Mouse (Mus musculus) heart, embryonic 16.5 days (tissue): ENCODE measurements around the gene Phpt1. TPM values are rescaled to one million over a fixed set of nuclear protein-coding genes. Genes with fewer than 3 reads are reported as not detected.

Source experiments
- ATAC-seq: fragments of 200-750 bp; cut with Nextera tagmentation; replicated peaks from 2 replicates; pipeline ENCODE4 v1.8.0; 2017; ENCODE audit warnings: moderate number of reproducible peaks; ENCODE audit not compliant: insufficient read depth, low FRiP score; ENCODE audit errors: extremely low read depth
- H3K27ac ChIP-seq: fragments of 300-500 bp; sonication (generic); 2 replicates; pipeline ENCODE4 v1.5.1; 2014; ENCODE audit warnings: mild to moderate bottlenecking, low read length, control low read depth, moderate library complexity
- H3K27me3 ChIP-seq: fragments of 300-500 bp; sonication (generic); 2 replicates; pipeline ENCODE4 v1.6.1; 2014; ENCODE audit warnings: low read length, mixed read lengths; ENCODE audit not compliant: control insufficient read depth, insufficient read depth
- H3K36me3 ChIP-seq: fragments of 300-500 bp; sonication (generic); 2 replicates; pipeline ENCODE4 v1.6.1; 2014; ENCODE audit not compliant: control insufficient read depth, insufficient read depth
- H3K4me1 ChIP-seq: fragments of 300-500 bp; sonication (generic); 2 replicates; pipeline ENCODE4 v1.6.1; 2014; ENCODE audit warnings: low read length, mixed read lengths; ENCODE audit not compliant: control insufficient read depth, insufficient read depth
- H3K4me2 ChIP-seq: fragments of 300-500 bp; sonication (generic); 2 replicates; pipeline ENCODE4 v1.6.1; 2014; ENCODE audit warnings: low read depth, mild to moderate bottlenecking, control low read depth, low read length
- H3K4me3 ChIP-seq: fragments of 300-500 bp; sonication (generic); 2 replicates; pipeline ENCODE4 v1.5.1; 2014; ENCODE audit warnings: mild to moderate bottlenecking, control low read depth, low read length
- H3K9ac ChIP-seq: fragments of 300-500 bp; sonication (generic); 2 replicates; pipeline ENCODE4 v1.6.1; 2014; ENCODE audit warnings: low read length, control low read depth
- H3K9me3 ChIP-seq: fragments of 300-500 bp; sonication (generic); replicated peaks from 2 replicates; pipeline ENCODE4 v1.6.1; 2016; ENCODE audit warnings: low read length; ENCODE audit not compliant: control insufficient read depth
- whole genome bisulfite sequencing: fragments of 180-500 bp; shearing (Covaris S2); extraction: QIAGEN DNeasy Blood & Tissue Kit; methylation state at CpG from one replicate; pipeline ENCODE4 v1.1.7; 2014; 5-methylcytosine and 5-hydroxymethylcytosine counted together
- polyA plus RNA-seq: library from polyadenylated mRNA; unstranded; fragments of >200 nt; fragmentation: Nextera tagmentation; extraction: Ambion mirVana; gene quantifications from 2 replicates; pipeline ENCODE4 v1.2.1, GENCODE M21; 2015

The Phpt1 gene
- polyA plus RNA-seq, 1 experiment from 2014 or later, result 180 TPM

DNA sequence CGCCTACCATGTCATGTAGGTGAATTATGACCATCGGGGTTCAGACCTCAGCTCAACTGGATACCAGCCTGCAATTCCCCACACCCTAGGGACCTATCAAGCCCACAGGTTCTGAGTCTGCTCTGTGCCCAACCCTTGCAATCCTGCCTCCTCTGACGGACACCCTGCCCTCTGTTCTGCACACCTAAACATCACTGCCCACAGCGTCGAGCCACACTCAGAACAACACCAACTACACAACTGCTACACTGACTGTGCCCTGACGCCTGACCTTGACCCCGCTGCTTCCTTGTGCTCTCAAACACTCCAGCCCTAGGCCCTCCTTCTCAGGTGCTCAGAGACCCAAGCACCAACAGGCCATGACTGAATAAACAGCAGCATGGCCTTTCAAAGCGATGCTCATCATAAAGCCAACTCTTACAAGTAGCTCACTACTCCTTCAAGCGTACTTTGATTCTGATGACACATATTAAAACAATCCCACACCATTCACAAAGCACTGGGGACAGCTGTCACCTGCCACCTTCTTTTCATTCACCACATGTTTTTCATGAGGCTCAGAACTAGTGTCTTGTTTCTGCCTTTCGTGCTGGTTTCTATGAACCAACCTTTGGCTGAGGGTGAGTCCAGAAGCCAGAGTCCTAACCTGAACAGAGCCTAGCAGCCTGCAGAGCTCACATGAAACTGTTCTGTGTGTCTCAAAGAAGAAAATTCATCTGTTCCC, 33.2 kb downstream of the Phpt1 start:
- no peak overlapping the region for H3K4me2 ChIP-seq
- no peaks in the 10 kb centered on the region for H3K27me3 ChIP-seq
- H3K4me3 ChIP-seq, result no peak overlapping the region
- H3K36me3 ChIP-seq, result peaks cover 10% of the 10 kb centered on the region
- no peak for ATAC-seq
- no peak overlapping the region for H3K27ac ChIP-seq
- no peaks in the 10 kb centered on the region for H3K9me3 ChIP-seq
- no peak overlapping the region for H3K9ac ChIP-seq
- peaks cover 4% of the 10 kb centered on the region for H3K4me1 ChIP-seq
- 83% methylated on average over 10 of the region's 10 CpGs for WGBS

DNA sequence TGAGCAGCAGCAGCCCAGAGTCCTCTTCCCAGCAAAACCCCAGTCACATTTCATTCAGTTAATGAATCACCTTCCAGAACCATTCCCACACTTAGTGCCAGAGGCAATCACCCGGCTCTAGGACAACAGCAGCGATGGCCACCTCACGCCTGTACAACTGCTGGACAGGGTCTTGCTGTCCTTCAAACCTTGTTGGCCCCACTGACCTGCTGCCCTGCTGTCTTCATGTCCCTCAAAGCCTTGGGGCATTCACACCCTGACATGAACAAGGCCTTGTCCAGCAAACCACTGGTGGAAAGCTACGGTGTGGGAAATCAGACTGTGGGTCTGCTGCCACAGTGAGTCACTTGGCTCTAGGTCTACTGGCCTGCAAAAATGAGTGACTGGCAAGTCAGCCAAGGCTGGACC, 34.5 kb downstream of the Phpt1 start:
- Histone ChIP-seq H3K9ac (no peak overlapping the region), H3K9me3 (no peaks in the 10 kb centered on the region), H3K4me3 (no peak overlapping the region), H3K27ac (no peak overlapping the region), H3K27me3 (no peaks in the 10 kb centered on the region), H3K4me2 (no peak overlapping the region), H3K4me1 (peaks cover 2% of the 10 kb centered on the region), H3K36me3 (peaks cover 14% of the 10 kb centered on the region)
- no peak for ATAC-seq
- WGBS, result 92% methylated on average over 4 of the region's 4 CpGs

DNA sequence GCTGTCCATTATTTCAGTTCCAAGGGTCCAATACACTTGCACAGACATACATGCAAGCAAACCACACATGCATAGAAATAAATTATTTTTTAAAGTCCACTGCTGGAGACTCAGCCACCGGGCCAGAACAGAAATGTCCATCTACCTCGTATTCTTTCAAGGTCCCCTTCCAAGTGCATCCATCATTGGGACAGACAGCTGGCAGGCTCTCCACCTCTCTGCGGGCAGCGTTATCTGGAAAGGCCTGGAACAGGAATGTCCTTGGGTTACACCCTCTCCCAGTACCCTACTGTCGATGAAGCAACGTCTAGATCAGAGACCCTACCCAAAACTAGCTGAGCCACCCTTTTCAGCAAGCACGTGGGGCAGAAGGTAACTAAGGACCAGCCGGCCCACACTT, 38.5 kb downstream of the Phpt1 start:
- H3K9ac ChIP-seq, result no peak overlapping the region
- H3K4me2 ChIP-seq, result no peak overlapping the region
- no peak overlapping the region for H3K4me3 ChIP-seq
- H3K9me3 ChIP-seq, result no peaks in the 10 kb centered on the region
- ATAC-seq, result no peak
- 53% methylated on average over 8 of the region's 8 CpGs for whole genome bisulfite sequencing
- H3K27me3 ChIP-seq, result no peaks in the 10 kb centered on the region
- peaks cover 4% of the 10 kb centered on the region for H3K4me1 ChIP-seq
- peaks cover 20% of the 10 kb centered on the region for H3K36me3 ChIP-seq
- H3K27ac ChIP-seq, result no peak overlapping the region

DNA sequence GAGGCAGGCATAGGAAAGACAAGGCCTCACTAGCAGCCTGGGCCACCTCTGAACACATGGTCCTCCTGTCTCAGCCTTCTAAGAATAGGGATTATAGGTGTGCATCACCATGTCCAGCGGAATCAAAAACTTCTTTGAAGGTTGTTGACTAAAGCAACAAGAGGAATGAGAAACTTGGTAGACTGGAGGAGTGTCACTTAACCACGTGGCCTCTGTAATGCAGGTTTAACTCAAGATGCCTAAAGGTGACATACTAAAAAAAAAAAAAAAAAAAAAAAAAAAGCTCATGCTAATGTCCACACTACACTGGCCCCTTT, 40.2 kb downstream of the Phpt1 start:
- WGBS, result 93% methylated on average over 2 of the region's 2 CpGs
- no peak overlapping the region for H3K27ac ChIP-seq
- H3K4me2 ChIP-seq, result no peak overlapping the region
- no peaks in the 10 kb centered on the region for H3K9me3 ChIP-seq
- H3K4me1 ChIP-seq, result peaks cover 4% of the 10 kb centered on the region
- no peak for ATAC-seq
- H3K36me3 ChIP-seq, result peaks cover 26% of the 10 kb centered on the region
- no peak overlapping the region for H3K9ac ChIP-seq
- no peak overlapping the region for H3K4me3 ChIP-seq
- no peaks in the 10 kb centered on the region for H3K27me3 ChIP-seq

DNA sequence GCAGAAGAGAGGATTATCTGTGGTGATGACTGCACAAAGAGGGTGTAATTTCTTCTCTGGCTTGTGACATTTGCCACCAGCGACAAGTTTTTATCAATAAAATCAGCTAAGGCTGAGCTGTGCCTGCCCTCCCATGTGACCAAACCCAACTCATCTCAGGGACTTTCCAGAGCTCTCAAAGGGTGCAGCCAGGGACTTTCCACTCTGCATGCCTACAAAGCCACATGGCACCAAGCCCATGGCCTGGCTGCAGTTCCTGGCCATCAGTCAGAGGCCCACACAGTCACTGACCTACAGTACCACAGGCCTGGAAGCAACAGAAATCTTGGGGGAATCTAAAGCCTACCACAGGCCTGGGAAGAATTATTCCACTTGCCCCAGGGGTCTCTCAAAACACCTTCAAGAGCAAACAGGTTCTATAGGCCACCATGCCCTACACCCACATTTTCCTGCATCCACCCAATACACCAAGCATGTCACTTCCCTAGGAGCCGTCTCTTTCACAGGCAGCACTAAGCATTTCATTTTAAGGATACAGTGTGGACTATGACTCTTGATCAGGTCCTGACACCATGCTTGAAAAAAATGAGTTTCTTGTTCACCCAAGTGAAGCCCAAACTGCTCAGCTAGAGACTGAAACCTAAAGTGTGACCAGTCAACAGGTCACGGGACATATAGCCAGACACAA, 40.7 kb downstream of the Phpt1 start:
- Histone ChIP-seq H3K9ac (no peak overlapping the region), H3K4me1 (peaks cover 4% of the 10 kb centered on the region), H3K27ac (peak overlapping the region; percentile 70), H3K4me3 (no peak overlapping the region), H3K36me3 (peaks cover 28% of the 10 kb centered on the region), H3K27me3 (no peaks in the 10 kb centered on the region), H3K9me3 (no peaks in the 10 kb centered on the region), H3K4me2 (no peak overlapping the region)
- ATAC-seq, result peak; percentile 76; the same call in 1 of the 2 replicates
- 68% methylated on average over 3 of the region's 3 CpGs for WGBS

- Histone ChIP-seq H3K4me3 (no peak overlapping the region), H3K9ac (no peak overlapping the region), H3K36me3 (peaks cover 34% of the 10 kb centered on the region), H3K27ac (peak overlapping the region; percentile 66; the same call in 1 of the 2 replicates), H3K9me3 (no peaks in the 10 kb centered on the region), H3K4me2 (no peak overlapping the region), H3K27me3 (no peaks in the 10 kb centered on the region), H3K4me1 (peaks cover 4% of the 10 kb centered on the region)
- no peak for ATAC-seq
- WGBS, result 91% methylated on average over 2 of the region's 2 CpGs
Measured at GRCm38 (mm10) chr2:25533707-25534106, 41.3 kb downstream of the Phpt1 start.

DNA sequence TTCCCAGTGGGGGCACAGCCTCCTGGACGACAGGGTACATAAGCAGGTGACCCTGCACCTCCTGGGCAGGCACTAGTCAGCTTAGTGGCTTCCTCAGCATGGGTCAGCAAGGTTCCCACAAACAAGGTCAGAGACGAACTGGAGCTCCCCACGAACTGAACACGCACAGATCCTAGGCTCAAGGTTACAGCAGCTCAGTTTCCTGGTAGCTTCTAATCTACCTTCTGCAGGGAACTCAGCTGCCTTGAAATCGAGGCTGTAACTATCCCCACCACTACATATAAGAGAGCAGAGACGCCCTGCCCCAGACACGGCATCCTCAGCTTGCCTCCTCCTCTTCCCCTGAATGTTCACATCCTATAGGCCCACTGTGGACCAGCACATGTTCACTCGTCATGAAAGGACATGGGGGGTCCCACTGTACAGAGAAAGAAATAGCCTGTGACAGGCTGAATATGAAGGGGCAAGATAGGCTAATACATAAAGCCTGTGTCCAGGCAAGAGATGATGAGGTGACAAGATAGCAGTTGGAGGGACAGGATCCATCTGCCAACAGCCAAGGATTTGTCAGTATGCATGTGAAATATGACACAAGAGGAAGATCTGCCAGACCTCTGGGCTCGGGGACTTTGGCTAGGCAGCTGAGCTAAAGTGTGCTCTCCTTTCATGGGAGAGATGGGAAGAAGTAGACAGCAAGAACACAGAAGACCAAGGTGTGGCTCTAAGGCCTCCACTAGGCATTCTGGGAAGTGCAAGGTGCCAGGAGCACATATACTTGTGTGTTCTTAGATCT, 48.3 kb downstream of the Phpt1 start:
- Histone ChIP-seq H3K4me3 (no peak overlapping the region), H3K9me3 (no peaks in the 10 kb centered on the region), H3K4me1 (no peaks in the 10 kb centered on the region), H3K27ac (no peak overlapping the region), H3K4me2 (no peak overlapping the region), H3K36me3 (peaks cover 71% of the 10 kb centered on the region), H3K27me3 (no peaks in the 10 kb centered on the region), H3K9ac (no peak overlapping the region)
- WGBS, result 88% methylated on average over 9 of the region's 9 CpGs
- no peak for ATAC-seq
